In the genomic region with DNA sequence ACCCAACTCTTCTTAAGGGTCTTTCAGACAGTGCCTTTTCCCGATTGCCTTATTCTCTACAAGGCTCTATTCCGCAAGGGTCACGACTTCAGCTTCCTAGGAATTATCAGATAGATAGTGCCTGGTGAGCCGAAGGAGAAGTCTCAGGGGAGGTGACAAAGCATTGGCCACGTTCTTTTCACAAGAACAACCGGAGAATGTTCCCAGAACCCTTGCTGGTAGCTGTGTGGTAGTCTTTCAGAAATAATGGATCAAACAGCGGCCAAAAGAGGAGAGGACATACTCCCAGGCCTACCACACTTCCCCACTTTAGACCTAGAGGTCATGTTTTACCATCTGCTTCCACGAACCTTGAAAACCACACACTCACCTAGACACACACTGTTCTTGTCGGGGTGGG, we compare ENCODE assay signal across 27 mouse cellular contexts.
"Had no signal": no experiment of that assay in that cellular context is flagged by ENCODE, and none has a peak within 500 bp of the region (broad histone marks: within the 10 kb centered on the region; RNA-seq: fewer than 3 reads in every experiment).

No protein-coding gene starts in this region.

- H3K4me1 ChIP-seq: embryonic facial prominence, embryonic 10.5 days; embryonic facial prominence, embryonic 12.5 days; embryonic facial prominence, embryonic 13.5 days; embryonic facial prominence, embryonic 15.5 days; forebrain, embryonic 10.5 days; forebrain, embryonic 12.5 days; forebrain, embryonic 13.5 days; forebrain, embryonic 15.5 days had no signal

- DNase-seq: cerebellum, adult 2 months; cerebellum, adult 8-10 months; cerebellum, adult 9-10 months; cerebellum, adult 9-11 months; cerebellum, postnatal 10 days; cerebellum, postnatal 14 days; cerebellum, postnatal 25 days; cerebellum, postnatal 36 days; embryo, embryonic 11 days; forebrain, postnatal 0 days; gastrocnemius, adult 2 months; gastrocnemius, postnatal 10 days; gastrocnemius, postnatal 14 days; gastrocnemius, postnatal 25 days; gastrocnemius, postnatal 36 days; heart, adult 18-20 months had no signal

- H3K4me3 ChIP-seq: embryonic facial prominence, embryonic 10.5 days; embryonic facial prominence, embryonic 12.5 days; embryonic facial prominence, embryonic 13.5 days; embryonic facial prominence, embryonic 15.5 days; erythroblast, embryonic 14.5 days; forebrain, embryonic 10.5 days; forebrain, embryonic 12.5 days; forebrain, embryonic 13.5 days; forebrain, embryonic 15.5 days; gastrocnemius, adult 2 months had no signal

- H3K4me2 ChIP-seq: embryonic facial prominence, embryonic 12.5 days; embryonic facial prominence, embryonic 13.5 days; embryonic facial prominence, embryonic 15.5 days; forebrain, embryonic 12.5 days; forebrain, embryonic 13.5 days; forebrain, embryonic 15.5 days had no signal

- H3K9ac ChIP-seq: embryonic facial prominence, embryonic 12.5 days; embryonic facial prominence, embryonic 13.5 days; embryonic facial prominence, embryonic 15.5 days; forebrain, embryonic 12.5 days; forebrain, embryonic 13.5 days; forebrain, embryonic 15.5 days; forebrain, postnatal 0 days had no signal

- H3K27me3 ChIP-seq: embryonic facial prominence, embryonic 12.5 days; embryonic facial prominence, embryonic 13.5 days; embryonic facial prominence, embryonic 15.5 days; forebrain, embryonic 12.5 days; forebrain, embryonic 13.5 days; forebrain, embryonic 15.5 days had no signal

- ATAC-seq: forebrain, embryonic 13.5 days; forebrain, embryonic 14.5 days; forebrain, embryonic 15.5 days; forebrain, embryonic 16.5 days; forebrain, postnatal 0 days had no signal

- H3K27ac ChIP-seq: embryonic facial prominence, embryonic 10.5 days; embryonic facial prominence, embryonic 12.5 days; embryonic facial prominence, embryonic 13.5 days; embryonic facial prominence, embryonic 15.5 days; forebrain, embryonic 10.5 days; forebrain, embryonic 12.5 days; forebrain, embryonic 13.5 days; forebrain, embryonic 15.5 days; gastrocnemius, adult 2 months had no signal

- H3K36me3 ChIP-seq: embryonic facial prominence, embryonic 10.5 days; embryonic facial prominence, embryonic 12.5 days; embryonic facial prominence, embryonic 13.5 days; embryonic facial prominence, embryonic 15.5 days; forebrain, embryonic 10.5 days; forebrain, embryonic 12.5 days; forebrain, embryonic 15.5 days had no signal

- H3K9me3 ChIP-seq: embryonic facial prominence, embryonic 12.5 days; embryonic facial prominence, embryonic 13.5 days; embryonic facial prominence, embryonic 15.5 days; forebrain, embryonic 10.5 days; forebrain, embryonic 12.5 days; forebrain, embryonic 13.5 days; forebrain, embryonic 15.5 days had no signal
